Mouse (Mus musculus) cerebellum, adult 11-12 months (tissue): ENCODE results near the gene Mfsd2b.
"Not testable (repeated sequence)": the region's sequence is repeated elsewhere in the genome, so short reads cannot be mapped to it uniquely, and the experiment has no call there.

ENCODE experiments used
- DNase-seq: peaks from one replicate; pipeline ENCODE4 v3.0.0; 2022

The Mfsd2b gene

DNA sequence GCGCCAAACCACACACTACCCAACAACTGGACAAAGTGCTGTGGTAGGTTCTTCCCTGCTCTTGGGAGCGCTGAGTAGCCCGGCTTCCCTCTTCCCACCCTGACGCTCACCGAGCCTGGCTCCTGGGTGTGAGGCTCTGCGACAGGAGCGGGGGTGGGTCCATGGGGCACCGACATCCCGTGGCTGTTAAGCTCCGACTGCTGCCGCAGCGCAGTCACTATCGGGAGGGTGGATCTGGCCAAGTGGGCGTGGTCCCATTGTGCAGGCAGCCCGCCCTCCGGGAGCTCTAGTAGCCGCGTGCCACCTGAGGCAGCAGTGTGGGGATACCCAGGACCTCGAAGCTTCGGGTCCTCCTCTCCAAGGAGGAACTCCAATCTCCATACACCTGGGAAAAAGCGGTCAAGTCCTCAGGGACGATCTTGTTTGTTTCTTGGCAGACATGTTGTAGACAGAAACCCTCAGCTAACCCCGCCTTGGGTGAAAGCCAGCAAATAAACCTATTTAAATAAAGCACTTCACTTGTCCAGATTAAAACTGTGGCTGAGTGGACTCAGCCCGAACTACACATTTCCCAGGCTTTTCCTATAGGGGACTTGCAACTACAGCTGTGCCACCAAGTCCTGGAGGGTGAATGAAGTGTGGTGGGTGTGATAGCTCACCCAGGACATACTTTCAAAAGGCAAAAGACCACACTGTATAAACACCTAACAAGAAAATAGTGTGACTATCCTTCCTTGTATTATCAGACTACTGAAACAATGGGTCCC is at the start of gene Mfsd2b:
Gene Mfsd2b (minus strand): TSS at position 199 of the 767 bp plus-strand sequence.
- peak; percentile 25 for DNase-seq

DNA sequence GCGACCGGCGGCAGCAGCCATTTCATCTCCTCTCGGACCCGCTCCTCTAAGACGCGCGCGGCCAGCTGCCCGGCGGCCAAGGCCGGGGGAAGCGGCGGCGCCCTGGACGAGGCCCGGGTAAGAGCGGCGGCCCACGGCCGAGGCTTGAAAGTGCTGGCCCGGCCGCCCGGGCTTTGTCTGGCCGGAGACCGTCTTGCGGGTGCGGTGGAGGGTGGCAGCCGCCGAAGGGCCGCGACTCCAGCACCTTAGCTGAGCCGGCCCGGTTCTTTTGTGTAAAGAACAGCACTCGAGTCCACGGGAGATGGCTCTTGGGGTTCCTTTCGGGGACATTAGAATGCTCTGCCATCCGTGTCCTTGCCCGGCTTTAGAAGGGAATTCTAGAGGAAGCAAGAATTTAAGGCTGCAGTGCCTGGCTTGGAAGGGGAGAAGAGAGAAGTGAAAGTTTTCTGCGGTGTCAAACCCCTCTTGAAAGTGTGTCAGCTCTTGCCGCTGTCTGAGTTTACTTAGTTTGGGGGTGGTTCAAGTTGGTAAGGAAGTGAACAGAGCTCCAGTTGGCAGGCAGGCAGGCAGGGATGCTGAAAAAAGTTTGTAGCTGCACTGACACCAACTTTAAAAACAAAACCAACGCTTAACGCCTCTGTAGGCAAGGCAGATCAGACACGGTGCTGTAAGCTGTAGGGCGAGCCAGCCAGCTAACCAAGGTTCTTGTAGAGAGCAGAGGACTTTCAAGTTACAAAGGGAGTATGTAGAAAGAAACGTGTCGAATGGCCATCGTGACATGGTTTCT is 43.8 kb upstream of the Mfsd2b start:
- DNase-seq, result no peak

DNA sequence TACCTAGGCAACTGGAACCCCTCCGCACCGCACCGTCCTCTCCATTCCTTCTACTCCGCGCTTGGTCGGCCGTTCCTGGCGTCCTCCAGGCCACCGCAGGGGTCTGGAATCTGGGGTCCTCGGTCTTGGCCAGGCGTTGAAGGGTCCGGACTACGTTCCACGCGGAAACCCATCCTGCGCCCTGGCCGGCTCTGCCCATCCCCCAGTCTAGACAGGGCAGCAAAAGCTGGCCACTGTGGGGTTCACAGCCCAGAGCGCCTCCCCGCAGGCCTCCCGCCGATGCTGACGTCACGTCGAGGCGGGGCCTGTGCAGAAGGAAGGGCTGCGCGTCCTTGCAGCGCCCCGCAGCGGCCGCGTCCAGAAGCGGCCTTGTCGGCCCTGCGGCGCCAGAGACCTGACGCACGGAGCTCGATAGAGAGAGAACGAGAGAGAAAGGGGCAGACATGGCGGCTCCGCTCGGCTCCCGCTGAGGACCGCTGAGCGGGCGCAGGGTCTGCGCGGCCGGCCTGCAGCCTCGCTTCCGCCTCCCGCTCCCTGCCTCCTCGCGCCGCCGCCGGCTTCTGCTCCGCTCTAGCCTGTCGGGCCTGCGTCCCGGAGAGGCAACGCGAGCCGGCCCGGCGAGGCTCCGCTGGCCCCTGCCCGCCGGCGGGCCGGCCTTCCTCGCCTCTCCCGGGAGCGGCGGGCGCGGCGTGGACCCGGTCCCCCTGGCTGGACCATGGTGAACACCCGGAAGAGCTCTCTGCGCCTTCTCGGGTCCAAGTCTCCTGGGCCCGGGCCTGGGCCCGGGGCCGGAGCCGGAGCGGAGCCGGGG is 43.0 kb upstream of the Mfsd2b start, which contains the start of gene Atad2b:
Gene Atad2b (plus strand): TSS at position 360 of the 811 bp plus-strand sequence.
- peak; percentile 98 for DNase-seq

- DNase-seq, result no peak
Observed at GRCm38 (mm10) chr12:4914944-4915343, 40.8 kb upstream of the Mfsd2b start.

- no peak for DNase-seq
Observed at GRCm38 (mm10) chr12:4914441-4914840, 40.3 kb upstream of the Mfsd2b start.

DNA sequence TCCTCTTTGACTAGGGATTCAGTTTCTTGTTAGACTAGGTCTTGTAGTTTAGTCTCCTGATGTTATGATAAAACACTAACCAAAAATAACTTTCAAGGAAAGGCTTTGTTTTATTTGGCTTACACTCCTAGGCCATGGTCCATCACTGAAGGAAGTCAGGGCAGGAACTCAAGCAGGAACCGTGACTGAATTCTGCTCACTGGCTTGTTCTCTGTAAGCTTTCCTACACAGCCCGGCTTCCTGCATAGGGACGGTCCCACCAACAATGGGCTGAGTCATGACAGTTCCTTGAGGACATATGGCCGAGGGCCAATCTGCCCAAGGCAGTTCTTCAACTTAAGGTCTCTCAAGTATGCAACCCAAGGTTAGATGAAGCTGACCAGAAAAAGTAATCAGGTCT is 37.6 kb upstream of the Mfsd2b start:
- no peak for DNase-seq

DNA sequence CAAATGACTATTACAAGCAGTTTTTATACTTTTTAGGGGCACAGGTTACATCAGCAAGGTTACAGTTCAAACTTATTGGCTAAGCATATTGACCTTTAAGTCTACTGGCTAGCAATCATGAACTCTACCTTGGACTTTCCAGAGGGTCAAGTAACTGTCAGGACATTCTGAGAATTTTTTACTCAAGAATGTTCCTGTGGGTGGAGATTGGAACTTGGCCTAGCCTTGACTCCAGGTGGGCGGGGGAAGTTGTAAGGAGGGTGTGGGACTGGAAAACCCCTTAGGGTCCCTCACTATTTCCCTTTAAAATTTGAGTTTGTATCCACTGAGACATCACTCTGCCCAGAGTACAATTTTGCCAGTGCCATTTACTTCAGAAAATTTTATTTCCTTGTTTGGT is 36.3 kb upstream of the Mfsd2b start:
- not testable (repeated sequence) for DNase-seq

DNA sequence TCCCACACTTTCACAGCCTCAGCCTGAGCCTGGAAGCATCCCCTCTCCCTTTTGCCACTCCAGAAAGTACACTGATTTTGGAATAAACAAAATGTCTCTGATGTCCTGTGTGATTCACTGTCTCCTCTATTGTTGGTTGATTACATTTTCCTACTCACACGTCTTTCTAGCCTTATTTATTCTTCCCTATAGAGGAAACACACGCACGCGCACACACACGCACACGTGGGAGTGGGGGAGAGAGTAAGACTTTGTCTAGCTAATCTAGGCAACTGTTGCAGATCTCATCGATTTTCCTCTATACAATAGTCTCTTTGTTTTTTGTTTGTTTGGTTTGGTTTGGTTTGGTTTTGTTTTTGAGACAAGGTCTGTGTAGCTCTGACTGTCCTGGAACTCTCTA is 34.2 kb upstream of the Mfsd2b start:
- no peak for DNase-seq

- peak; percentile 94 for DNase-seq
Observed at GRCm38 (mm10) chr12:4906951-4907906, 33.1 kb upstream of the Mfsd2b start, which contains the start of gene Ubxn2a. Ubxn2a (minus strand) TSS chr12:4907705.

DNA sequence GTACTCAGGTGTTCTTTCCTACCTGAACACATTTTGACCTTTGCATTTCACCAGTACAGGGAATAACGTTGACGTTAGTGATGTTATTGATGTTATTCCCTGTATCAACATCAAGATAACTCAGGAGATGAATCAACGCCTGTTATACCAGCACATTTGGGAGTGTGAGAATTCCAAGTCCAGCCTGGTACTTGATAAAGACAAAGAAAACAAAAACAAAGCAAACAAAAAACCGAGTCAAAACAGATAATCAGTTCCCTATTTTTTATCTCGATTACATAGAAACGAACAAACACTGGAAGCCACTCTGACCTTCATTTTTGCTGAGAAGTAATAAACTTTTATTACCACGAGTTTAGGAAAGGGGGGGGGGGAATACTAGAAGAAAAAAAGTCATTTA is 32.3 kb upstream of the Mfsd2b start:
- DNase-seq, result no peak

GRCm38 (mm10) chr12:4905946-4906345 is 31.8 kb upstream of the Mfsd2b start:
- DNase-seq, result peak; percentile 38

DNA sequence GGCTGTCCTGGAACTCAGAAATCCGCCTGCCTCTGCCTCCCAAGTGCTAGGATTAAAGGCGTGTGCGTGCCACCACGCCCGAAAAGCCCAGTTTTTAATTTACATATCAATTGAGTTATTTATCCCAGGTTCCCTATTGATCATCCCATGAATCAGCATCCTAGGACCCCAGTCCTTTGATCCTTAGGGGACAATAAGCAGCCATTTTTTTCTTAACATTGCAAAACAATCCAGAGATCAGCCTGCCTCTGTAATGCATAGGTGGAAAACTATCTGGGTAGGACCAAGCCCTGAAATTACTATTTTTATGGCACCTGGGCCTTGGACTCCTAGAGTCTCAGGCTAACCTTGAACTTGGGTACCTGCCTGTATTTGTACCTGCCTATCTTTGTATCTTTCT is 23.9 kb upstream of the Mfsd2b start:
- DNase-seq, result no peak

DNA sequence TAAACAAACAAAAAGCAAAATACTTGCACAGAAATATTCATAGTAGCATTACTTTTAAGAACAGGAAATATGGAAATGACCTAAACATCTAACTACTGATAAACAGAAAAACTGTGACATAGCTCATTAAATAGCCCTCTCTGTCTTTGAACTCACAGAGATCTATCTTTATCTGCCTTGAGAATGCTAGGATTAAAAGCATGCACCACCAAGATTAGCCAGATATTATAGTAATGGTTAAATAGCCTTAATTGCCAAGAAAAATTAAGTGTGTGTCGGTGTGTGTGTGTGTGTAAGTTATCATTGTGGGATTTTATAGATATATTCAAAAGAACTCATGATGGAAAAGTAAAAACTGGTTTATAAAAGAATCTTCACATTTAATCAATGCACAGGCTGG is 15.7 kb upstream of the Mfsd2b start:
- DNase-seq, result no peak

DNA sequence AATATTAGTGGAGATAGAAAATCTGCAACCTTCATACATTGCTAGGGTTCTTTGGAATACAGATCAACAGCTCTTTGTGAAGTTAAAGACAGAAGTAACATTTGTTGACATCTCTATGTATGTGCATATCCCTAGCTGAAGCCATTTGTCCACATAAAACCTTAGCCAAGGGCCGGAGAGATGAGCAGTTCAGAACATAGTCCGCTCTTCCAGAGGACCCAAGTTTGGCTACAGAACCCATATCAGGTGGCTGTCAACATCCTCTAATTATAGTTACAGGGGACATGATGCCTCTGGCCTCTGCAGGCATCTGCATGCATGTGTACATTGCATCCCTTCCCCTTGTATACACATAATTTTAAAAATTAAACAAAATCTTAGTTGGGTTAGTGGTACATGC is 15.1 kb upstream of the Mfsd2b start:
- no peak for DNase-seq

GRCm38 (mm10) chr12:4888739-4889138 is 14.6 kb upstream of the Mfsd2b start:
- DNase-seq, result no peak

GRCm38 (mm10) chr12:4886581-4886980 is 12.4 kb upstream of the Mfsd2b start:
- not testable (repeated sequence) for DNase-seq

DNA sequence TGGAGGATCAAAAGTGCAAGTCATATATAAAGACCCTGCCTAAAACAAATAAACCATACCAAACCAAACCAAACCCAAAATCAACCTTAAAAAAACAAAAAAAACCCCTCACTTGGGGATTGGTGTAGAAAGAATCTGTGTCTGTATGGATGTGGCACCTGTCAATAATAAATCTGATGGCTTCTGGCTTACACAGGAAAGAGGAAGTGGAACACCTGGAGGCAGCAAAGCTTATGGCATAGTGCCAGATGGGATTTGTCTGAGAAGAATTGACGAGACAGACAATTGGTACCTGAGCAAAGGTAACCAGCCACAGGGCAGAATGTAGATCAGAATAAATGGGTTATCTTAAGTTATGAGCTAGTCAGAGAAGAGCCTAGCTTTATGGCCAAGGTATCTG is 10.9 kb upstream of the Mfsd2b start:
- DNase-seq, result no peak

- no peak for DNase-seq
Observed at GRCm38 (mm10) chr12:4882086-4882485, 7.9 kb upstream of the Mfsd2b start.

DNA sequence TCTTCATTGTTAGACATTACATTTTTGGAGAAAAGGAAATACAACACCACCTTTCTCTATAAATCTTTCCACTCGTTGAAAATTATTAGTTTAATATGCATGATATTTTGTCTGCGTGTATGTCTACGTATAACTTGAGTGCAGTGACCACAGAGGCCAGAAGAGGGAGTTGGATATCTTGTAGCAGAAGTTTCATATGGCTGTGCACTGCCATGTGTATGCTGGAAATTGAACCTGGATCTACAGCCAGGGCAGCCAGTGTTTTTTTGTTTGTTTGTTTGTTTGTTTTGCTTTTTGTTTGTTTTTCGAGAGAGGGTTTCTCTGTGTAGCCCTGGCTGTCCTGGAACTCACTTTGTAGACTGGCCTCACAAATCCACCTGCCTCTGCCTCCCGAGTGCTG is 4.9 kb upstream of the Mfsd2b start:
- no peak for DNase-seq

DNA sequence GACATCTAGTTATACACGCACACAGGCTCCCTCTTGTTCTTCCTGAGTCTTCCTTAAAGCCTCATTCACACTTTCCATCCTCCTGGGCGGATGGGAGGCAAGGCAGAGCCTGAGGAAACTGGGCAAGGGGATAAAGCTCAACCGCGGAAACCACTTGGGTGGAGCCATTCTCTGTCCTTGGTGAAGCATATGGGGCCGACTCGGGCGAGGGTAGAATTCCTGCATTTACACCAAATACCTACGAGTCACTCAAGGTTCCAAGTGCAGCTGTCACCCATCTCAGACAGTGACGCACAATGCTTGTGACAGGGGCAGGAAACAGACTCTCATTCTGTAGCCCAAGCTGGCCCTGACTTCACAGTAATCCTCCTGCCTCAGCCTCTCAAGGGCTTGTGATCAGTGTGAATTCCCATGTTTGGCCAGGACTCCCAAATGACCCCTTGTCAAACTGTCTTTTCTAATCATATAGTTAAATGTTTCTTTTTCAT is 4.2 kb upstream of the Mfsd2b start:
- no peak for DNase-seq

GRCm38 (mm10) chr12:4875623-4876022 is 1.5 kb upstream of the Mfsd2b start:
- no peak for DNase-seq

GRCm38 (mm10) chr12:4873531-4873930 is 628 bp downstream of the Mfsd2b start:
- DNase-seq, result no peak
